ENCODE assay signal across 26 mouse cellular contexts in genomic region chr9:24178744-24179143, GRCm38 (mm10).
"Had no signal": no experiment of that assay in that cellular context is flagged by ENCODE, and none has a peak within 500 bp of the region (broad histone marks: within the 10 kb centered on the region; RNA-seq: fewer than 3 reads in every experiment).

No protein-coding gene starts in this region.

- H3K27ac ChIP-seq: gastrocnemius, adult 2 months; heart, embryonic 10.5 days; hindbrain, embryonic 10.5 days; hindbrain, embryonic 12.5 days; hindbrain, embryonic 14.5 days; intestine, embryonic 15.5 days; layer of hippocampus, adult 2 months; left cerebral cortex, adult 2 months; limb, embryonic 13.5 days; limb, embryonic 15.5 days; liver, embryonic 12.5 days; liver, embryonic 14.5 days had no signal

- DNase-seq: gastrocnemius, adult 2 months; gastrocnemius, postnatal 10 days; gastrocnemius, postnatal 25 days; heart, adult 18-20 months; heart, postnatal 10 days; heart, postnatal 4 days; kidney, adult 11 months; kidney, adult 2 months; kidney, adult 9 months; kidney, postnatal 10 days; kidney, postnatal 25 days; kidney, postnatal 4 days had no signal

- H3K36me3 ChIP-seq: heart, embryonic 10.5 days; heart, embryonic 12.5 days; hindbrain, embryonic 10.5 days; hindbrain, embryonic 12.5 days; intestine, embryonic 15.5 days; limb, embryonic 13.5 days; limb, embryonic 15.5 days; liver, embryonic 12.5 days had no signal

- H3K4me1 ChIP-seq: hindbrain, embryonic 10.5 days; hindbrain, embryonic 12.5 days; intestine, embryonic 15.5 days; limb, embryonic 13.5 days; limb, embryonic 15.5 days; liver, embryonic 12.5 days had no signal

- H3K4me2 ChIP-seq: heart, embryonic 12.5 days; hindbrain, embryonic 12.5 days; hindbrain, embryonic 14.5 days; intestine, embryonic 15.5 days; limb, embryonic 13.5 days; limb, embryonic 15.5 days; liver, embryonic 12.5 days had no signal

- H3K9me3 ChIP-seq: heart, embryonic 10.5 days; heart, embryonic 12.5 days; hindbrain, embryonic 10.5 days; hindbrain, embryonic 12.5 days; intestine, embryonic 15.5 days; limb, embryonic 13.5 days; limb, embryonic 15.5 days; liver, embryonic 12.5 days had no signal

- H3K4me3 ChIP-seq: gastrocnemius, adult 2 months; heart, embryonic 10.5 days; heart, embryonic 12.5 days; hindbrain, embryonic 10.5 days; hindbrain, embryonic 12.5 days; intestine, embryonic 15.5 days; layer of hippocampus, adult 2 months; left cerebral cortex, adult 2 months; limb, embryonic 13.5 days; limb, embryonic 15.5 days; liver, embryonic 12.5 days had no signal

- ATAC-seq: hindbrain, embryonic 16.5 days; inflammation-experienced regulatory T-cells, adult 6 months; intestine, embryonic 15.5 days; liver, embryonic 12.5 days had no signal

- H3K27me3 ChIP-seq: heart, embryonic 12.5 days; hindbrain, embryonic 12.5 days; intestine, embryonic 15.5 days; limb, embryonic 13.5 days; limb, embryonic 15.5 days; liver, embryonic 12.5 days had no signal

- H3K9ac ChIP-seq: heart, embryonic 12.5 days; hindbrain, embryonic 12.5 days; hindbrain, embryonic 14.5 days; intestine, embryonic 15.5 days; limb, embryonic 13.5 days; limb, embryonic 15.5 days; liver, embryonic 12.5 days; liver, embryonic 14.5 days had no signal
